Mouse (Mus musculus) ES-Bruce4 (cell line): ENCODE results near the gene Olfr1026. TPM values are rescaled to one million over a fixed set of nuclear protein-coding genes. Genes with fewer than 3 reads are reported as not detected.

Source experiments
- H3K27ac ChIP-seq: 2 replicates; pipeline ENCODE4 v1.5.1; 2012; ENCODE audit warnings: low read length, inconsistent platforms; ENCODE audit not compliant: insufficient read depth
- H3K27me3 ChIP-seq: 2 replicates; pipeline ENCODE4 v1.6.1; 2012; ENCODE audit warnings: mild to moderate bottlenecking, low read length, inconsistent platforms; ENCODE audit not compliant: control insufficient read depth, poor library complexity, insufficient read depth, severe bottlenecking
- H3K36me3 ChIP-seq: 2 replicates; pipeline ENCODE4 v1.6.1; 2012; ENCODE audit warnings: inconsistent platforms, mild to moderate bottlenecking, low read length, moderate library complexity; ENCODE audit not compliant: control insufficient read depth, poor library complexity, insufficient read depth, severe bottlenecking
- H3K4me1 ChIP-seq: one replicate; pipeline ENCODE4 v1.8.1; 2011; ENCODE audit warnings: low read length; ENCODE audit not compliant: control insufficient read depth, insufficient read depth
- H3K4me3 ChIP-seq: 2 replicates; pipeline ENCODE4 v1.5.1; 2011; ENCODE audit warnings: low read depth, mild to moderate bottlenecking, low read length
- H3K9ac ChIP-seq: 2 replicates; pipeline ENCODE4 v1.6.1; 2012; ENCODE audit warnings: low read depth, mild to moderate bottlenecking, inconsistent platforms; ENCODE audit not compliant: poor library complexity, severe bottlenecking
- H3K9me3 ChIP-seq: replicated peaks from 2 replicates; pipeline ENCODE4 v1.6.1; 2012; ENCODE audit warnings: mild to moderate bottlenecking, low read length, inconsistent platforms; ENCODE audit not compliant: control insufficient read depth, poor library complexity, insufficient read depth, severe bottlenecking
- CTCF ChIP-seq: IDR thresholded peaks from one replicate; pipeline ENCODE4 v1.8.1; 2011; ENCODE audit warnings: low read depth, low read length
- EP300 ChIP-seq: IDR thresholded peaks from 2 replicates; pipeline ENCODE4 v1.6.1; 2011; ENCODE audit warnings: low read depth, low read length; ENCODE audit not compliant: insufficient read depth
- POLR2A ChIP-seq: IDR thresholded peaks from one replicate; pipeline ENCODE4 v1.8.1; 2011; ENCODE audit warnings: low read length; ENCODE audit not compliant: insufficient read depth
- polyA plus RNA-seq: library from polyadenylated mRNA; stranded (reverse); fragments of >200 nt; gene quantifications from 2 replicates; pipeline ENCODE4 v1.2.4, GENCODE M21; 2011; ENCODE audit warnings: low read depth; ENCODE audit not compliant: missing spikeins, insufficient read depth, insufficient read length

The Olfr1026 gene
- polyA plus RNA-seq, 1 experiment = not detected

- H3K27ac ChIP-seq = no peak within 1 kb of the TSS
- no peaks in the 10 kb centered on the region for H3K9me3 ChIP-seq
- H3K4me3 ChIP-seq = no peak within 1 kb of the TSS
- no peaks in the 10 kb centered on the region for H3K27me3 ChIP-seq
- H3K9ac ChIP-seq = no peak within 1 kb of the TSS
- TF ChIP-seq CTCF (no peak), POLR2A (no peak), EP300 (no peak)
- H3K4me1 ChIP-seq = no peaks in the 10 kb centered on the region
- no peaks in the 10 kb centered on the region for H3K36me3 ChIP-seq
These were observed 52.2 kb downstream of the Olfr1026 start, which contains the start of gene Olfr1029 for GRCm38 (mm10) chr2:85973595-85973994. Gene Olfr1029 (plus strand): TSS chr2:85973895.

Other genes with a start within 250 kb of the Olfr1026 start
- gene Olfr1006, start 242.8 kb upstream of the Olfr1026 start, polyA plus RNA-seq = not detected in 2 replicates
- not detected in 2 replicates for gene Olfr1008, start 232.1 kb upstream of the Olfr1026 start, polyA plus RNA-seq
- not detected in 2 replicates for gene Olfr1009, start 206.1 kb upstream of the Olfr1026 start, polyA plus RNA-seq
- gene Olfr1012, start 158.8 kb upstream of the Olfr1026 start, polyA plus RNA-seq = not detected in 2 replicates
- not detected in 2 replicates for gene Olfr1013, start 154.5 kb upstream of the Olfr1026 start, polyA plus RNA-seq
- gene Olfr1014, start 148.8 kb upstream of the Olfr1026 start, polyA plus RNA-seq = not detected in 2 replicates
- gene Olfr1015, start 139.5 kb upstream of the Olfr1026 start, polyA plus RNA-seq = not detected in 2 replicates
- gene Olfr1016, start 119.0 kb upstream of the Olfr1026 start, polyA plus RNA-seq = not detected in 2 replicates
- not detected in 2 replicates for gene Olfr1018, start 103.1 kb upstream of the Olfr1026 start, polyA plus RNA-seq
- not detected in 2 replicates for gene Olfr1019, start 76.1 kb upstream of the Olfr1026 start, polyA plus RNA-seq
- gene Olfr1020, start 74.5 kb upstream of the Olfr1026 start, polyA plus RNA-seq = not detected in 2 replicates
- gene Olfr1022, start 53.0 kb upstream of the Olfr1026 start, polyA plus RNA-seq = not detected in 2 replicates
- gene Olfr1023, start 35.9 kb upstream of the Olfr1026 start, polyA plus RNA-seq = not detected in 2 replicates
- gene Olfr1024, start 16.5 kb upstream of the Olfr1026 start, polyA plus RNA-seq = not detected in 2 replicates
- not detected in 2 replicates for gene Olfr1025-ps1, start 6.4 kb upstream of the Olfr1026 start, polyA plus RNA-seq
- not detected in 2 replicates for gene Olfr1028, start 28.9 kb downstream of the Olfr1026 start, polyA plus RNA-seq
- not detected in 2 replicates for gene Olfr1029, start 52.3 kb downstream of the Olfr1026 start, polyA plus RNA-seq
- gene Olfr1030, start 57.7 kb downstream of the Olfr1026 start, polyA plus RNA-seq = not detected in 2 replicates
- gene Olfr1031, start 68.7 kb downstream of the Olfr1026 start, polyA plus RNA-seq = not detected in 2 replicates
- not detected in 2 replicates for gene Olfr1032, start 84.0 kb downstream of the Olfr1026 start, polyA plus RNA-seq
- gene Olfr1033, start 99.1 kb downstream of the Olfr1026 start, polyA plus RNA-seq = not detected in 2 replicates
- gene Olfr1034, start 124.3 kb downstream of the Olfr1026 start, polyA plus RNA-seq = not detected in 2 replicates
- not detected in 2 replicates for gene Olfr1036, start 152.4 kb downstream of the Olfr1026 start, polyA plus RNA-seq
- not detected in 2 replicates for gene Olfr1037, start 165.8 kb downstream of the Olfr1026 start, polyA plus RNA-seq
- not detected in 2 replicates for gene Olfr1039, start 214.4 kb downstream of the Olfr1026 start, polyA plus RNA-seq
- not detected in 2 replicates for gene Olfr1040, start 225.2 kb downstream of the Olfr1026 start, polyA plus RNA-seq
- gene Olfr1042, start 240.3 kb downstream of the Olfr1026 start, polyA plus RNA-seq = not detected in 2 replicates
- gene Olfr1043, start 246.0 kb downstream of the Olfr1026 start, polyA plus RNA-seq = not detected in 2 replicates